Mouse (Mus musculus): ENCODE data around the gene Pip4k2a. TPM values are rescaled to one million over a fixed set of nuclear protein-coding genes. Genes with fewer than 3 reads are reported as not detected.

Pip4k2a gene
- polyA plus RNA-seq, 2 experiments from 2014 or later: 23.7 to 25.2 TPM

GRCm38 (mm10) chr2:18979675-18980074 lies 18.3 kb downstream of the Pip4k2a start:
- ATAC-seq: no peak

- no peak for ATAC-seq
These were observed 18.9 kb downstream of the Pip4k2a start for GRCm38 (mm10) chr2:18979046-18979445.

- peak; percentile 56 for ATAC-seq
These were observed 20.6 kb downstream of the Pip4k2a start for GRCm38 (mm10) chr2:18977201-18977805.

- ATAC-seq: no peak
These were observed 21.8 kb downstream of the Pip4k2a start for GRCm38 (mm10) chr2:18976175-18976574.

GRCm38 (mm10) chr2:18974882-18975645 lies 22.9 kb downstream of the Pip4k2a start:
- no peak for ATAC-seq

- no peak for ATAC-seq
These were observed 26.4 kb downstream of the Pip4k2a start for GRCm38 (mm10) chr2:18971564-18971963.

- no peak for ATAC-seq
These were observed 27.5 kb downstream of the Pip4k2a start for GRCm38 (mm10) chr2:18970461-18970860.

GRCm38 (mm10) chr2:18969066-18969681 lies 28.8 kb downstream of the Pip4k2a start:
- peak; percentile 17 for ATAC-seq

GRCm38 (mm10) chr2:18967451-18968063 lies 30.4 kb downstream of the Pip4k2a start:
- peak; percentile 52 for ATAC-seq

GRCm38 (mm10) chr2:18966566-18966965 lies 31.4 kb downstream of the Pip4k2a start:
- no peak for ATAC-seq

- no peak for ATAC-seq
These were observed 32.0 kb downstream of the Pip4k2a start for GRCm38 (mm10) chr2:18965950-18966349.

- ATAC-seq: no peak
These were observed 32.8 kb downstream of the Pip4k2a start for GRCm38 (mm10) chr2:18965108-18965507.

- no peak for ATAC-seq
These were observed 34.5 kb downstream of the Pip4k2a start for GRCm38 (mm10) chr2:18963286-18964040.

- ATAC-seq: no peak
These were observed 35.4 kb downstream of the Pip4k2a start for GRCm38 (mm10) chr2:18962502-18962901.

- no peak for ATAC-seq
These were observed 37.5 kb downstream of the Pip4k2a start for GRCm38 (mm10) chr2:18960376-18960973.

GRCm38 (mm10) chr2:18959558-18959957 lies 38.4 kb downstream of the Pip4k2a start:
- ATAC-seq: peak; percentile 13

GRCm38 (mm10) chr2:18959008-18959407 lies 38.9 kb downstream of the Pip4k2a start:
- peak; percentile 78 for ATAC-seq

- ATAC-seq: peak; percentile 48
These were observed 39.4 kb downstream of the Pip4k2a start for GRCm38 (mm10) chr2:18958501-18958900.

- ATAC-seq: no peak
These were observed 39.9 kb downstream of the Pip4k2a start for GRCm38 (mm10) chr2:18958044-18958443.

- peak; percentile 27 for ATAC-seq
These were observed 40.5 kb downstream of the Pip4k2a start for GRCm38 (mm10) chr2:18957459-18957858.

- no peak for ATAC-seq
These were observed 41.0 kb downstream of the Pip4k2a start for GRCm38 (mm10) chr2:18956945-18957344.

- no peak for ATAC-seq
These were observed 41.5 kb downstream of the Pip4k2a start for GRCm38 (mm10) chr2:18956424-18956823.
